Mouse (Mus musculus) heart, postnatal 0 days (tissue): Measurements from ENCODE around the gene Lgr5. TPM values are rescaled to one million over a fixed set of nuclear protein-coding genes. Genes with fewer than 3 reads are reported as not detected.

Experiments
- ATAC-seq: fragments of 200-750 bp; cut with Nextera tagmentation; 2 replicates; pipeline ENCODE4 v1.8.0; 2017; ENCODE audit warnings: low read depth, moderate number of reproducible peaks, moderate library complexity; ENCODE audit not compliant: insufficient read depth
- DNase-seq: peaks from one replicate; pipeline ENCODE4 v3.0.0-alpha.2; 2016; ENCODE audit warnings: low spot score
- H3K27ac ChIP-seq: fragments of 300-500 bp; sonication (generic); 2 replicates; pipeline ENCODE4 v1.5.1; 2014; ENCODE audit warnings: low read depth, mild to moderate bottlenecking
- H3K27me3 ChIP-seq: fragments of 300-500 bp; sonication (generic); 2 replicates; pipeline ENCODE4 v1.6.1; 2014; ENCODE audit warnings: low read length, mixed read lengths; ENCODE audit not compliant: control insufficient read depth, insufficient read depth
- H3K36me3 ChIP-seq: fragments of 300-500 bp; sonication (generic); replicated peaks from 2 replicates; pipeline ENCODE4 v1.6.1; 2014; ENCODE audit warnings: low read length, mixed read lengths; ENCODE audit not compliant: control insufficient read depth, insufficient read depth
- H3K4me1 ChIP-seq: fragments of 300-500 bp; sonication (generic); 2 replicates; pipeline ENCODE4 v1.6.1; 2014; ENCODE audit warnings: antibody characterized with exemption; ENCODE audit not compliant: control insufficient read depth, insufficient read depth
- H3K4me2 ChIP-seq: fragments of 300-500 bp; sonication (generic); 2 replicates; pipeline ENCODE4 v1.6.1; 2014; ENCODE audit warnings: low read depth, mild to moderate bottlenecking, low read length, moderate library complexity
- H3K4me3 ChIP-seq: fragments of 300-500 bp; sonication (generic); 2 replicates; pipeline ENCODE4 v1.5.1; 2014; ENCODE audit warnings: low read depth, low read length
- H3K9ac ChIP-seq: fragments of 300-500 bp; sonication (generic); replicated peaks from 2 replicates; pipeline ENCODE4 v1.6.1; 2014; ENCODE audit warnings: low read depth, low read length, mixed read lengths
- H3K9me3 ChIP-seq: fragments of 300-500 bp; sonication (generic); replicated peaks from 2 replicates; pipeline ENCODE4 v1.6.1; 2016; ENCODE audit warnings: low read length; ENCODE audit not compliant: control insufficient read depth
- CTCF ChIP-seq: IDR thresholded peaks from 2 replicates; pipeline ENCODE4 v1.5.1; 2016; ENCODE audit warnings: antibody characterized with exemption, control low read depth, low read depth
- EP300 ChIP-seq: IDR thresholded peaks from 2 replicates; pipeline ENCODE4 v1.6.1; 2016; ENCODE audit warnings: antibody characterized with exemption, low read depth
- WGBS: fragments of 180-500 bp; shearing (Covaris S2); extraction: QIAGEN DNeasy Blood & Tissue Kit; methylation state at CpG from one replicate; pipeline ENCODE4 v1.1.7; 2014; 5-methylcytosine and 5-hydroxymethylcytosine counted together
- polyA plus RNA-seq: library from polyadenylated mRNA; unstranded; fragments of >200 nt; fragmentation: Nextera tagmentation; extraction: Ambion mirVana; gene quantifications from 2 replicates; pipeline ENCODE4 v1.2.1, GENCODE M21; 2015
- total RNA-seq: library from RNA; depleted of rRNA; stranded (reverse); fragments of >200 nt; gene quantifications from 2 replicates; pipeline ENCODE4 v1.2.3, GENCODE M21; 2014; ENCODE audit warnings: low replicate concordance

Gene Lgr5
- total and polyA plus RNA-seq, 2 experiments from 2014 or later, result 0.08 TPM; not detected in 1

- Histone ChIP-seq H3K9me3 (no peaks in the 10 kb centered on the region), H3K9ac (no peak overlapping the region), H3K4me2 (no peak overlapping the region), H3K4me1 (peaks cover 3% of the 10 kb centered on the region; the same call in 1 of the 2 replicates), H3K27ac (no peak overlapping the region), H3K4me3 (no peak overlapping the region), H3K36me3 (no peaks in the 10 kb centered on the region), H3K27me3 (peaks cover 34% of the 10 kb centered on the region)
- 67% methylated on average over 9 of the region's 9 CpGs for WGBS
- no peak for DNase-seq
- TF ChIP-seq EP300 (no peak), CTCF (no peak)
- no peak for ATAC-seq
Measured at GRCm38 (mm10) chr10:115581971-115582370, 5.6 kb downstream of the Lgr5 start.

DNA sequence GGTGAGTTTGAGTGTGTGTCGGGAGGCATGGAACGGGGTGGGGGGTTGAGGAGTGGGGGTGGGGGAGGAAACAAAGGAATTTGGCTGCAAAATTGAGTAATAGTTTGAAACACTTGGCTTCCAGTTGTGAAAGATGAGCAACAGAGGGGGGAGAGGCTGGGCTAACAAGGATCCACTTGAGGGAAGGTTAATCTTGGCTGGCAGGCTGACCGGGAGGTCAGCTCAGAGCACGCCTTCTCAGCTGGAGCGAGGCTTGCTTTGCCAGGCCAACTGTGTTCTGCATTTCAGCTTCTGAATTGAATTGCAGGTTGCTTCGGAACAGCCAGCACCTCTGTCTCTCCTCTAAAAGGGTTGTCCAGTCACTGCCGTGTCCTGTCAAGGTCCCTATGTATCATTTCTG, 8.1 kb downstream of the Lgr5 start:
- no peaks in the 10 kb centered on the region for H3K4me1 ChIP-seq
- no peak overlapping the region for H3K9ac ChIP-seq
- WGBS, result 37% methylated on average over 7 of the region's 7 CpGs
- H3K36me3 ChIP-seq, result no peaks in the 10 kb centered on the region
- H3K4me2 ChIP-seq, result no peak overlapping the region
- no peak for DNase-seq
- 0 out of 2 replicates have a peak, but pooled peaks cover 10% of the 10 kb centered on the region for H3K27me3 ChIP-seq
- H3K9me3 ChIP-seq, result no peaks in the 10 kb centered on the region
- no peak for ATAC-seq
- H3K27ac ChIP-seq, result no peak overlapping the region
- H3K4me3 ChIP-seq, result no peak overlapping the region
- TF ChIP-seq CTCF (no peak), EP300 (no peak)

DNA sequence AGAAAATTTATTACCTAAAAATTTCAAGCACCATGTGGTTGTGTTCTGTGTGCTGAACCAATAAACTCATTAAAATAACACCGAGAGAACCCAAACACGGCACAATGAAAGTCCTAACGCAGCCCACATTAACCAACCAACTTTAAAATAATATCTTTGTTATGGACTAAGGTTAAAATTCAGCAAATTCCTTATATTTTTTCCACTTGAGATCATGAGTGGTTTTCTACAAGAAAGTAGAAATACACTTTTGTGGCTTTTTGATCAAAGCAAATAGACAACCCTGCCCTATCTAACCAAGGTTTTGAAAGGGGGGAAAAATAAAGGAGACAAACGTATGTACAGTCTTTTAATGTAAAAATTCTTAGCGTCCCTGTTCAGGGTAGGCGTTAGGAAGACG, 8.5 kb downstream of the Lgr5 start:
- no peak for TF ChIP-seq CTCF
- TF ChIP-seq EP300, result no peak
- 70% methylated on average over 7 of the region's 7 CpGs for WGBS
- ATAC-seq, result no peak

DNA sequence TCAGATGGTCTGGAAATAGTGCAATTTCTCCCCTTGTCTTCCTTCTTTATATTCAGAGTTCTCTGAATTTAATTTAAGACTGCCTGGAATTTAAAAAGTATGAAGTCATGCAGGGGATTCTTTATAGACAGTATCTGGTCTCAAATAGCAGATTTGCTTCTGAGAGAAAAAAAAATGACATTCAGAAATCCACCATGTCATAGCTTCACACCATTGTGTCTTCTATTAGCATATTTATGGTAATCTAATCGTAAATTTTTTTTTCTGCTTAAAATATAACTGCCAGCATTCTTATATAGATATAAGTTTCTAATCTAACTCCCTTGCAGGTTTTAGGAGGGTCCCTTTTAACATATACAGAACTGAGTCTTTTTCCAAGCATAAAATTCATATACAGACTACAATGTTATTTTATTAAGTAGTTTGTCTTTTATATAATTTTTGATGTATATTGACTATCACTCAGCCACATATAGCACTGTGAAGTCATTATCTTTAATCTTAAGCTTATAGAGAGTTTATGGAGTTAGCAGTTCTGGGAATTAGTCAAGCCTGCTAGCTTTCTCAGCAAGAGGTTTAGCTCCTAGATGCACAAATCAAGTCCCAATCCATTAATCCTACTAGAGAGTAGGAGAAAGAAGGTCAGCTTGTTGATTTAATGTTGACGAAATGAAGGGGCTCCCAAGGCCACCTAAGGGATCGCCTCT, 15.7 kb downstream of the Lgr5 start:
- Histone ChIP-seq H3K4me1 (no peaks in the 10 kb centered on the region), H3K9me3 (no peaks in the 10 kb centered on the region), H3K36me3 (no peaks in the 10 kb centered on the region), H3K4me3 (no peak overlapping the region), H3K4me2 (no peak overlapping the region), H3K9ac (no peak overlapping the region), H3K27me3 (no peaks in the 10 kb centered on the region), H3K27ac (no peak overlapping the region)
- TF ChIP-seq CTCF, result no peak
- no peak for TF ChIP-seq EP300
- whole genome bisulfite sequencing, result 47% methylated on average over 3 of the region's 3 CpGs
- ATAC-seq, result no peak
- no peak for DNase-seq

More for the DNA sequence above, 8.5 kb downstream of the Lgr5 start:
- Histone ChIP-seq H3K4me1 (no peaks in the 10 kb centered on the region), H3K27ac (no peak overlapping the region), H3K9ac (no peak overlapping the region), H3K4me3 (no peak overlapping the region), H3K4me2 (no peak overlapping the region), H3K36me3 (no peaks in the 10 kb centered on the region), H3K9me3 (no peaks in the 10 kb centered on the region), H3K27me3 (0 out of 2 replicates have a peak, but pooled peaks cover 6% of the 10 kb centered on the region)
- no peak for DNase-seq

- no peak for ATAC-seq
- TF ChIP-seq CTCF (no peak), EP300 (no peak)
- DNase-seq, result no peak
- H3K4me2 ChIP-seq, result no peak overlapping the region
- H3K9ac ChIP-seq, result no peak overlapping the region
- no peaks in the 10 kb centered on the region for H3K36me3 ChIP-seq
- no peak overlapping the region for H3K4me3 ChIP-seq
- WGBS, result 81% methylated on average over 6 of the region's 6 CpGs
- no peak overlapping the region for H3K27ac ChIP-seq
- H3K27me3 ChIP-seq, result no peaks in the 10 kb centered on the region
- H3K9me3 ChIP-seq, result no peaks in the 10 kb centered on the region
- no peaks in the 10 kb centered on the region for H3K4me1 ChIP-seq
Measured at GRCm38 (mm10) chr10:115571317-115571716, 16.3 kb downstream of the Lgr5 start.

- Histone ChIP-seq H3K27me3 (no peaks in the 10 kb centered on the region), H3K4me2 (no peak overlapping the region), H3K36me3 (no peaks in the 10 kb centered on the region), H3K9me3 (no peaks in the 10 kb centered on the region), H3K4me1 (no peaks in the 10 kb centered on the region), H3K4me3 (no peak overlapping the region), H3K27ac (no peak overlapping the region), H3K9ac (no peak overlapping the region)
- TF ChIP-seq CTCF (no peak), EP300 (no peak)
- 79% methylated on average over 2 of the region's 2 CpGs for WGBS
- DNase-seq, result no peak
- no peak for ATAC-seq
Measured at GRCm38 (mm10) chr10:115570577-115570976, 17.0 kb downstream of the Lgr5 start.
